Mouse (Mus musculus): ENCODE measurements at regions not wholly inside any gene's neighbourhood (a gene's known extent, or its start where the extent isn't known, plus 50 kb on each side); places are given as distances from the start of the nearest gene placed in this dataset.

- TF ChIP-seq POLR2A (IDR thresholded peaks at IDR 0.05; ENCODE audit: extremely low read depth, insufficient read depth, low read length) (no peak), CTCF (IDR thresholded peaks at IDR 0.05; ENCODE audit: extremely low read depth, insufficient read depth, low read length) (no peak)
Measured at GRCm38 (mm10) chr17:84100523-84100922, 87.2 kb downstream of the Zfp36l2 start.

Measured in cortical plate, adult 2 months (tissue).